Mouse (Mus musculus): ENCODE data around the gene Rab34. TPM values are rescaled to one million over a fixed set of nuclear protein-coding genes. Genes with fewer than 3 reads are reported as not detected.

The Rab34 gene
- total and polyA plus RNA-seq, 2 experiments: 2.8 to 5.2 TPM

- H3K9ac ChIP-seq (ENCODE audit: low read depth, low read length): peak overlapping the region; percentile 81
- H3K4me3 ChIP-seq (ENCODE audit: insufficient read depth, low read depth, low read length): peak overlapping the region; percentile 56
- no peaks in the 10 kb centered on the region; the same call in 1 of the 2 replicates for H3K36me3 ChIP-seq (ENCODE audit: control insufficient read depth, insufficient read depth, low read length)
- peaks cover 20% of the 10 kb centered on the region for H3K4me1 ChIP-seq (ENCODE audit: control insufficient read depth, insufficient read depth, low read length)
- no peaks in the 10 kb centered on the region for H3K27me3 ChIP-seq (ENCODE audit: control insufficient read depth, insufficient read depth, low read length)
- TF ChIP-seq POLR2A (IDR thresholded peaks at IDR 0.05; ENCODE audit: extremely low read depth, insufficient read depth, low read length): no peak
- no peak for TF ChIP-seq CTCF (IDR thresholded peaks at IDR 0.05; ENCODE audit: low read depth, low read length)
- peaks cover 40% of the 10 kb centered on the region; the same call in 1 of the 2 replicates for H3K79me2 ChIP-seq (ENCODE audit: control insufficient read depth, insufficient read depth, low read length)
- no peak for DNase-seq (ENCODE audit: extremely low read depth, low read depth, low spot score)
- WGBS: under 1% methylated on average over 16 of the region's 16 CpGs
- peak overlapping the region; percentile 97 for H3K27ac ChIP-seq (replicated peaks; ENCODE audit: insufficient read depth, low read depth, low read length)
Measured at GRCm38 (mm10) chr11:78165761-78166109, 22.5 kb upstream of the Rab34 start.

DNA sequence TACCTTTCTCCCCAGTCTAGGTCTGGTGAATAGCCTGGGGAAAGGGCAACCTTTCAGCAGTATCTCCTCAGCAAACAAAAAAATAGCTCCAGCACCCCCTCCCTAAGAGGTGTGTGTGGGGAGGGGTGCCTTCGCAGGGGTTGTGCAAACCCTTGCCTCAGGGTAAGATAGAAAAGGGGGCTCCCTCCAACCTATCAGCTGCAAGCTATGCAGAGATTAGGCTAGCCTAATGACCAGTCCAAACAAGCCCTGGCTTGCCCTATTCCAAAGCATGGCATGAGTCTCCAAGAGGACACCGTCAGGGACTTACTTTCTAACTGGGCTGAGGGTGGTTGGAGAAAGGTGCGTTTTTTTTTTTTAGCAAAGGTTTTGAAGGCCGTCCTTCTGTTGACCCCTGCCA is 22.1 kb upstream of the Rab34 start:
- peaks cover 20% of the 10 kb centered on the region for H3K4me1 ChIP-seq (ENCODE audit: control insufficient read depth, insufficient read depth, low read length)
- TF ChIP-seq CTCF (IDR thresholded peaks at IDR 0.05; ENCODE audit: low read depth, low read length) (no peak), POLR2A (IDR thresholded peaks at IDR 0.05; ENCODE audit: extremely low read depth, insufficient read depth, low read length) (no peak)
- no peak overlapping the region for H3K4me3 ChIP-seq (ENCODE audit: insufficient read depth, low read depth, low read length)
- DNase-seq (ENCODE audit: extremely low read depth, low read depth, low spot score): no peak
- H3K9ac ChIP-seq (ENCODE audit: low read depth, low read length): peak overlapping the region; percentile 39
- peak overlapping the region; percentile 97 for H3K27ac ChIP-seq (replicated peaks; ENCODE audit: insufficient read depth, low read depth, low read length)
- peaks cover 37% of the 10 kb centered on the region; the same call in 1 of the 2 replicates for H3K79me2 ChIP-seq (ENCODE audit: control insufficient read depth, insufficient read depth, low read length)
- H3K36me3 ChIP-seq (ENCODE audit: control insufficient read depth, insufficient read depth, low read length): no peaks in the 10 kb centered on the region; the same call in 1 of the 2 replicates
- H3K27me3 ChIP-seq (ENCODE audit: control insufficient read depth, insufficient read depth, low read length): no peaks in the 10 kb centered on the region
- 35% methylated on average over 4 of the region's 4 CpGs for WGBS

DNA sequence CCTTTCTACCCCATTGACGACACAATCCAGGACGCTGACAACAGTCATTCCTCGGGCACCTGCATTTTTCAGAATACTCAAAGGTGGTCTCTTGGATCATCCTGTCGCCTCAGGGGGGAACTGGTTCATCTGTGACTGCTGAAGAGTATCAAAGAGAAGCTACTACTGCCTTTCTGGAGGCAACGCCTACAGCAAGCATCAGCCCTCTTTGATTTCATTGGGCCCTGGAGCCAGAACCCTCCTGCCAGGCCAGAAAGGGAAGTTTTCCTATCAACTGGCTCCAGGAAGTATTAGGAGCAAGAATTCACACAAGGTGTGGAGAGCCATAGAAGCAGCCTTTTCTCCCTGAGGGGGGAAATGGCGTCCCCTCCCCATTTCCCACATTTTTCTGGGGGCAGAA is 21.6 kb upstream of the Rab34 start:
- no peaks in the 10 kb centered on the region; the same call in 1 of the 2 replicates for H3K36me3 ChIP-seq (ENCODE audit: control insufficient read depth, insufficient read depth, low read length)
- DNase-seq (ENCODE audit: extremely low read depth, low read depth, low spot score): no peak
- no peaks in the 10 kb centered on the region for H3K27me3 ChIP-seq (ENCODE audit: control insufficient read depth, insufficient read depth, low read length)
- peaks cover 20% of the 10 kb centered on the region for H3K4me1 ChIP-seq (ENCODE audit: control insufficient read depth, insufficient read depth, low read length)
- 90% methylated on average over 6 of the region's 6 CpGs for WGBS
- H3K9ac ChIP-seq (ENCODE audit: low read depth, low read length): no peak overlapping the region
- H3K79me2 ChIP-seq (ENCODE audit: control insufficient read depth, insufficient read depth, low read length): peaks cover 35% of the 10 kb centered on the region; the same call in 1 of the 2 replicates
- 0 out of 2 replicates have a peak overlapping the region, but pooled peaks have one; percentile 97 for H3K27ac ChIP-seq (replicated peaks; ENCODE audit: insufficient read depth, low read depth, low read length)
- TF ChIP-seq POLR2A (IDR thresholded peaks at IDR 0.05; ENCODE audit: extremely low read depth, insufficient read depth, low read length) (no peak), CTCF (IDR thresholded peaks at IDR 0.05; ENCODE audit: low read depth, low read length) (no peak)
- H3K4me3 ChIP-seq (ENCODE audit: insufficient read depth, low read depth, low read length): no peak overlapping the region

DNA sequence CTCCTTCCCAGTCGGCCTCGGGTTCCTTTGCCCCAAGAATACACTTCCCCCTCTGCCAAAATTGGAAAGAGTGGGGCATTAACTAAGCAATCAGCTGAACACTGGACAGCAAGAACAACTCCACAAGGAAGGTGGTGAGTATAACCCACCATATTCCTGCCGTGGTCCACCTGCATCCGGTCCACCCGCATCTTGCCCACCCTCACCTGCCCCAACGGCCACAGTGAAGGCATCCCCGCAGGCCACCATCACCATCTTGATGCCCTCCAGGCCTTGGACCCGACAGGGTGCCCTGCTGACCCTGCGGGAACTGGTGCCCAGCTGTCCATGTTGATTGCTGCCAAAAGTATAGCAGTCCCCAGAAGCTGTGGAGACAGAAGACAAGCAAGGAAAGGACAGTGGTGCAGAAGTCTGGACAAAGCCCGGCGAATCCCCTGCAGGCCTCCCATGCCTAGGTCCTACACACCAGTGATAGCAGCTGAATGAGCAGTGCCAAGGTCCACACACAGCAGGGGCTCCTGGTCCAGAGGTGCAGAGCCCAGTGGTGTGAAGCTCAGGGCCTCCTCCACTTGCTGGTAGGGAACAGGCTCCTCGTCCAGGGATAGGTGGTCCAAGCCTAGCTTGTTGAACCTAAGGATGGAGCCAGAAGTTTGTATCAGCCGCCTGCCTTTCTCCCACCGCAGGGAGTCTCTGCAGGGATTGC is 20.8 kb upstream of the Rab34 start:
- WGBS: 90% methylated on average over 14 of the region's 14 CpGs
- peaks cover 17% of the 10 kb centered on the region for H3K4me1 ChIP-seq (ENCODE audit: control insufficient read depth, insufficient read depth, low read length)
- no peaks in the 10 kb centered on the region for H3K27me3 ChIP-seq (ENCODE audit: control insufficient read depth, insufficient read depth, low read length)
- no peaks in the 10 kb centered on the region for H3K36me3 ChIP-seq (ENCODE audit: control insufficient read depth, insufficient read depth, low read length)
- TF ChIP-seq POLR2A (IDR thresholded peaks at IDR 0.05; ENCODE audit: extremely low read depth, insufficient read depth, low read length): no peak
- TF ChIP-seq CTCF (IDR thresholded peaks at IDR 0.05; ENCODE audit: low read depth, low read length): no peak
- H3K9ac ChIP-seq (ENCODE audit: low read depth, low read length): no peak overlapping the region
- no peak for DNase-seq (ENCODE audit: extremely low read depth, low read depth, low spot score)
- no peak overlapping the region for H3K27ac ChIP-seq (replicated peaks; ENCODE audit: insufficient read depth, low read depth, low read length)
- no peak overlapping the region for H3K4me3 ChIP-seq (ENCODE audit: insufficient read depth, low read depth, low read length)
- H3K79me2 ChIP-seq (ENCODE audit: control insufficient read depth, insufficient read depth, low read length): peaks cover 28% of the 10 kb centered on the region; the same call in 1 of the 2 replicates

- Histone ChIP-seq H3K27me3 (ENCODE audit: control insufficient read depth, insufficient read depth, low read length) (no peaks in the 10 kb centered on the region), H3K4me3 (ENCODE audit: insufficient read depth, low read depth, low read length) (no peak overlapping the region), H3K4me1 (ENCODE audit: control insufficient read depth, insufficient read depth, low read length) (peaks cover 5% of the 10 kb centered on the region), H3K79me2 (ENCODE audit: control insufficient read depth, insufficient read depth, low read length) (peaks cover 15% of the 10 kb centered on the region; the same call in 1 of the 2 replicates), H3K36me3 (ENCODE audit: control insufficient read depth, insufficient read depth, low read length) (no peaks in the 10 kb centered on the region), H3K27ac (replicated peaks; ENCODE audit: insufficient read depth, low read depth, low read length) (no peak overlapping the region), H3K9ac (ENCODE audit: low read depth, low read length) (no peak overlapping the region)
- TF ChIP-seq POLR2A (IDR thresholded peaks at IDR 0.05; ENCODE audit: extremely low read depth, insufficient read depth, low read length): no peak
- no peak for TF ChIP-seq CTCF (IDR thresholded peaks at IDR 0.05; ENCODE audit: low read depth, low read length)
- WGBS: 80% methylated on average over 19 of the region's 19 CpGs
- no peak for DNase-seq (ENCODE audit: extremely low read depth, low read depth, low spot score)
Measured at GRCm38 (mm10) chr11:78168541-78169468, 19.4 kb upstream of the Rab34 start.
